Mouse (Mus musculus): ENCODE data around the gene Siva1. TPM values are rescaled to one million over a fixed set of nuclear protein-coding genes. Genes with fewer than 3 reads are reported as not detected.

Gene Siva1
- total and polyA plus RNA-seq, 3 experiments: 60.7 to 214 (median 98.9) TPM

GRCm38 (mm10) chr12:112632907-112633306 is 11.6 kb upstream of the Siva1 start:
- Histone ChIP-seq H3K27me3 (ENCODE audit: insufficient read depth, low read length) (peaks cover 56% of the 10 kb centered on the region), H3K4me1 (ENCODE audit: insufficient read depth, low read depth, low read length) (peaks cover 13% of the 10 kb centered on the region), H3K4me3 (ENCODE audit: low read depth, low read length) (no peak overlapping the region), H3K36me3 (replicated peaks) (no peaks in the 10 kb centered on the region), H3K9me3 (replicated peaks) (no peaks in the 10 kb centered on the region)
- ATAC-seq (ENCODE audit: extremely low read depth, insufficient number of reproducible peaks, low FRiP score, poor library complexity, severe bottlenecking) (no peak), DNase-seq (ENCODE audit: low spot score) (no peak)
- TF ChIP-seq GATA1 (IDR thresholded peaks at IDR 0.05; ENCODE audit: borderline replicate concordance, low read length) (no peak), TAL1 (conservative IDR thresholded peaks at IDR 0.05; ENCODE audit: low read depth, low read length) (no peak)

GRCm38 (mm10) chr12:112633686-112634085 is 10.8 kb upstream of the Siva1 start:
- Histone ChIP-seq H3K4me3 (ENCODE audit: low read depth, low read length) (no peak overlapping the region), H3K4me1 (ENCODE audit: insufficient read depth, low read depth, low read length) (peaks cover 13% of the 10 kb centered on the region)
- no peak for DNase-seq (ENCODE audit: low spot score)

GRCm38 (mm10) chr12:112639526-112639925 is 5.0 kb upstream of the Siva1 start:
- Histone ChIP-seq H3K36me3 (replicated peaks) (no peaks in the 10 kb centered on the region), H3K4me1 (ENCODE audit: insufficient read depth, low read depth, low read length) (peaks cover 11% of the 10 kb centered on the region), H3K9me3 (replicated peaks) (no peaks in the 10 kb centered on the region), H3K27me3 (ENCODE audit: insufficient read depth, low read length) (peaks cover 36% of the 10 kb centered on the region), H3K4me3 (ENCODE audit: low read depth, low read length) (no peak overlapping the region)
- ATAC-seq (ENCODE audit: extremely low read depth, insufficient number of reproducible peaks, low FRiP score, poor library complexity, severe bottlenecking) (no peak), DNase-seq (ENCODE audit: low spot score) (no peak)
- TF ChIP-seq CTCF (IDR thresholded peaks at IDR 0.05; ENCODE audit: low read depth, low read length) (no peak), GATA1 (IDR thresholded peaks at IDR 0.05; ENCODE audit: borderline replicate concordance, low read length) (no peak), GATA2 (IDR thresholded peaks at IDR 0.05; ENCODE audit: borderline replicate concordance, low read depth, low read length) (no peak), POLR2AphosphoS5 (IDR thresholded peaks at IDR 0.05; ENCODE audit: insufficient replicate concordance, low read depth, low read length) (no peak), TAL1 (conservative IDR thresholded peaks at IDR 0.05; ENCODE audit: low read depth, low read length) (no peak)

More at GRCm38 (mm10) chr12:112633686-112634085, 10.8 kb upstream of the Siva1 start:
- ATAC-seq (ENCODE audit: extremely low read depth, insufficient number of reproducible peaks, low FRiP score, poor library complexity, severe bottlenecking): no peak
- H3K9me3 ChIP-seq (replicated peaks): no peaks in the 10 kb centered on the region
- peaks cover 61% of the 10 kb centered on the region for H3K27me3 ChIP-seq (ENCODE audit: insufficient read depth, low read length)
- TF ChIP-seq TAL1 (conservative IDR thresholded peaks at IDR 0.05; ENCODE audit: low read depth, low read length): no peak
- TF ChIP-seq POLR2AphosphoS5 (IDR thresholded peaks at IDR 0.05; ENCODE audit: insufficient replicate concordance, low read depth, low read length): no peak
- TF ChIP-seq GATA2 (IDR thresholded peaks at IDR 0.05; ENCODE audit: borderline replicate concordance, low read depth, low read length): no peak
- TF ChIP-seq CTCF (IDR thresholded peaks at IDR 0.05; ENCODE audit: low read depth, low read length): no peak; the same call in 1 of the 2 replicates
- TF ChIP-seq GATA1 (IDR thresholded peaks at IDR 0.05; ENCODE audit: borderline replicate concordance, low read length): no peak
- H3K36me3 ChIP-seq (replicated peaks): no peaks in the 10 kb centered on the region

- Histone ChIP-seq H3K9me3 (replicated peaks) (no peaks in the 10 kb centered on the region), H3K27me3 (ENCODE audit: insufficient read depth, low read length) (peaks cover 12% of the 10 kb centered on the region), H3K36me3 (replicated peaks) (peaks cover 21% of the 10 kb centered on the region), H3K4me1 (ENCODE audit: insufficient read depth, low read depth, low read length) (peaks cover 42% of the 10 kb centered on the region), H3K4me3 (ENCODE audit: low read depth, low read length) (no peak overlapping the region)
- DNase-seq (ENCODE audit: low spot score) (no peak), ATAC-seq (ENCODE audit: extremely low read depth, insufficient number of reproducible peaks, low FRiP score, poor library complexity, severe bottlenecking) (no peak)
- TF ChIP-seq GATA2 (IDR thresholded peaks at IDR 0.05; ENCODE audit: borderline replicate concordance, low read depth, low read length) (no peak), GATA1 (IDR thresholded peaks at IDR 0.05; ENCODE audit: borderline replicate concordance, low read length) (no peak), POLR2AphosphoS5 (IDR thresholded peaks at IDR 0.05; ENCODE audit: insufficient replicate concordance, low read depth, low read length) (no peak), CTCF (IDR thresholded peaks at IDR 0.05; ENCODE audit: low read depth, low read length) (no peak), TAL1 (conservative IDR thresholded peaks at IDR 0.05; ENCODE audit: low read depth, low read length) (no peak)
These were observed 1.4 kb upstream of the Siva1 start for GRCm38 (mm10) chr12:112643126-112643525.

GRCm38 (mm10) chr12:112644855-112645506 is 502 bp downstream of the Siva1 start:
- peaks cover 40% of the 10 kb centered on the region for H3K36me3 ChIP-seq (replicated peaks)
- no peaks in the 10 kb centered on the region for H3K9me3 ChIP-seq (replicated peaks)
- H3K4me1 ChIP-seq (ENCODE audit: insufficient read depth, low read depth, low read length): peaks cover 54% of the 10 kb centered on the region
- DNase-seq (ENCODE audit: low spot score): peak; percentile 65
- peaks cover 3% of the 10 kb centered on the region; the same call in 1 of the 2 replicates for H3K27me3 ChIP-seq (ENCODE audit: insufficient read depth, low read length)
- no peak for TF ChIP-seq CTCF (IDR thresholded peaks at IDR 0.05; ENCODE audit: low read depth, low read length)
- no peak for TF ChIP-seq TAL1 (conservative IDR thresholded peaks at IDR 0.05; ENCODE audit: low read depth, low read length)
- TF ChIP-seq POLR2AphosphoS5 (IDR thresholded peaks at IDR 0.05; ENCODE audit: insufficient replicate concordance, low read depth, low read length): no peak
- no peak for TF ChIP-seq GATA1 (IDR thresholded peaks at IDR 0.05; ENCODE audit: borderline replicate concordance, low read length)
- TF ChIP-seq GATA2 (IDR thresholded peaks at IDR 0.05; ENCODE audit: borderline replicate concordance, low read depth, low read length): no peak
- no peak for ATAC-seq (ENCODE audit: extremely low read depth, insufficient number of reproducible peaks, low FRiP score, poor library complexity, severe bottlenecking)
- peak overlapping the region; percentile 77 for H3K4me3 ChIP-seq (ENCODE audit: low read depth, low read length)

- no peaks in the 10 kb centered on the region for H3K9me3 ChIP-seq (replicated peaks)
- DNase-seq (ENCODE audit: low spot score): no peak
- H3K4me1 ChIP-seq (ENCODE audit: insufficient read depth, low read depth, low read length): peaks cover 54% of the 10 kb centered on the region
- H3K4me3 ChIP-seq (ENCODE audit: low read depth, low read length): peak overlapping the region; percentile 77; the same call in 1 of the 2 replicates
- H3K36me3 ChIP-seq (replicated peaks): peaks cover 51% of the 10 kb centered on the region
- TF ChIP-seq POLR2AphosphoS5 (IDR thresholded peaks at IDR 0.05; ENCODE audit: insufficient replicate concordance, low read depth, low read length): no peak
- TF ChIP-seq GATA2 (IDR thresholded peaks at IDR 0.05; ENCODE audit: borderline replicate concordance, low read depth, low read length): no peak
- no peak for TF ChIP-seq CTCF (IDR thresholded peaks at IDR 0.05; ENCODE audit: low read depth, low read length)
- no peak for TF ChIP-seq GATA1 (IDR thresholded peaks at IDR 0.05; ENCODE audit: borderline replicate concordance, low read length)
- TF ChIP-seq TAL1 (conservative IDR thresholded peaks at IDR 0.05; ENCODE audit: low read depth, low read length): no peak
- ATAC-seq (ENCODE audit: extremely low read depth, insufficient number of reproducible peaks, low FRiP score, poor library complexity, severe bottlenecking): no peak
- H3K27me3 ChIP-seq (ENCODE audit: insufficient read depth, low read length): no peaks in the 10 kb centered on the region
These were observed 1.7 kb downstream of the Siva1 start for GRCm38 (mm10) chr12:112646139-112646538.
